Mouse (Mus musculus) liver, adult 2 months (tissue): Measurements from ENCODE around the gene Epb41l3.

Experiments
- CTCF ChIP-seq: fragments of 200-500 bp; IDR thresholded peaks from 2 replicates; pipeline ENCODE4 v1.5.1; 2011; ENCODE audit warnings: low read depth, low read length, control low read depth
- POLR2A ChIP-seq: fragments of 200-500 bp; IDR thresholded peaks from 2 replicates; pipeline ENCODE4 v1.6.1; 2011; ENCODE audit warnings: low read length, control low read depth; ENCODE audit not compliant: insufficient read depth; ENCODE audit errors: extremely low read depth

DNA sequence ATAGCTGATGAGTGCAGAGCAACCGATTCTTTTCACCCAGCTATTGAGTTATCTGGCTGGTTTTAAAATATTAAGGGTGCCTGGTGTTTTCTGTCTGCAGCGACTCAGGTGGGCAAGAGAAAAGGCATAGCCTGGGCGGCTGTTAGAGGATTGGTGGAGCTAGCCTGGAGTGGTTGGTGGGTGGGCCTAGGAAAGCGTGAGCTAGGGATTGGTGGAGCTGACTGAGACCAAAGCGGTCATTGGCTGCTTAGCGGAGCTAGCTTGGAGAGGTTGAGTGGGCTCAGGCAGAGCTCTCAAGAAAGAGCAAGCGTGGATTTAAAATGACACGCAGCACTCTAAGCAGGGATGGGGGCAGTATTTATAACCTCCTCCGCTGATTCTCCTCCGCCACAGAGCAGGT is 121.2 kb downstream of the Epb41l3 start:
- TF ChIP-seq CTCF (no peak), POLR2A (no peak)
